Mouse (Mus musculus): ENCODE data around the gene Vezf1.
A peak's percentile ranks its signal among the peaks of the same experiment; 100 is the strongest.

Vezf1 gene

DNA sequence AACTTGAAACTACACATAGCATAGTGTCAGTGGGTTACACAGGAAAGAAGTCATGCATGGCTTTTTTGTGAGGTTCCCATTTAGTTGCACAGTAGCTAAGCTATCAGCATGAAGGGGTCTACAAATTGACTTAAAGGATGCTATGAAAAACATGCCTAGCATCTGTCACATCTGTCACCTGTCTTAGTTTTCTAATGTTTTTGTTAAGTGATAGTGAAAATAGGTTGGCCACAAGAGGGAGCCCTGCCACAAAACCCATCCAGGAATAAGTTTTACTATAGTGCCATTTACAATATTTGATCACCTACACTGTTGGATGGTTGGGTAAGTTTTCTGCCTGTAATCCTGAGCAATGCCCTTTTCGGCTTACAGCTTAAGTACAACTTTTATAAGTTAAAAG lies 13.5 kb upstream of the Vezf1 start:
- DNase-seq: no peak

DNA sequence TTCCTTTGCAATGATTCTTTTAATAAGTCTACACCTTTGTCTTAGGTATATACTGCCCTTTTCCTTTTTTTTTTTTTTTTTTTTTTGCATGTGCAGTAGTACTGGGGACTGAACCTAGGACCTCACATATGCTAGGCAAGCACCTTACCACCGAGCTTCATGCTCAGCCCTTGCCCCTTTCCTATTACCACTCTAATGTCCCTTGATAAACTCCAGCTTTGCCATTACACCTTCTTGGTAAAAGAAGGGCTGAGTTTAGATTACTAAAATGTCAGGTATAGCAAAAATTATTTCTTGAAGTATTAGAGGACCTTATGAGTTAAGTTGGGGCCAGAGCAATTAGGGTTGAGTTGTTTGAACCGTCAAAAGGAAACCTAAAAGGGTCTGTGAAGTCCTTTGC lies 12.3 kb upstream of the Vezf1 start:
- DNase-seq: no peak

DNA sequence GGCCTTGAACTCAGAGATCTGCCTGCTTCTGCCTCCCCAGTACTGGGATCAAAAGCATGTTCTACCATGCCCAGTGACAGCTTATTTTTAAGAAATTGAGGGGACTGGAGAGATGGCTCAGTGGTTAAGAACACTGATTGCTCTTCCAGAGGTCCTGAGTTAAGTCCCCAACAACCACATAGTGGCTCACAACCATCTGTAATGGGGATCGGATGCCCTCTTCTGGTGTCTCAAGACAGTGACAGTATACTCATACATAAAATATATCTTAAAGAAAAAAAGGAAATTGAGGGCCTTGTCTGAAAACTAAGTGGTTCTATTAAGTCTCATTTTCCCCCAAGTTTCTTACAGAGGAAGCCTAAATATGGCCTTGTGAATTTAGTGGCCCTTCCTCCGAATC lies 10.3 kb upstream of the Vezf1 start:
- no peak for DNase-seq

DNA sequence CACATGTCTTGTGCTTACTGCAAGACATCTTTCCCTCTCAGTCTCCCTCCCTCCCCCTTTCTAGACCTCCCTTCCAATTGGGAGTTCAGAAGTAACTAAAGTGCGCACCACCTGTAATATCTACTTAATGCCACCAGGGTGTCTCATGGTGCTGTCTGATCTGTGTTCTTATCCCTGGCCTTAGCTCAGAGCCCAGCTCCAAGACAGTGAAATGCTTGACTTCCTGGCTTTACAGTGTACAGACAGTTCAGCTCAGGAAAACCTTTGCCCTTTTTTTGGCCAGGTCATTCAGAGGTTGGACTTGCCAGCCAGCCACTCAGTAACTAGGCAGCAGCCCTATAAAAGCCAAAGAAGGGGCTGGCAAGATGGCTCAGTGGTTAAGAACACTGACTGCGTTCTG lies 8.9 kb upstream of the Vezf1 start:
- peak in 1 of 2 experiments; percentile 27 for DNase-seq

DNA sequence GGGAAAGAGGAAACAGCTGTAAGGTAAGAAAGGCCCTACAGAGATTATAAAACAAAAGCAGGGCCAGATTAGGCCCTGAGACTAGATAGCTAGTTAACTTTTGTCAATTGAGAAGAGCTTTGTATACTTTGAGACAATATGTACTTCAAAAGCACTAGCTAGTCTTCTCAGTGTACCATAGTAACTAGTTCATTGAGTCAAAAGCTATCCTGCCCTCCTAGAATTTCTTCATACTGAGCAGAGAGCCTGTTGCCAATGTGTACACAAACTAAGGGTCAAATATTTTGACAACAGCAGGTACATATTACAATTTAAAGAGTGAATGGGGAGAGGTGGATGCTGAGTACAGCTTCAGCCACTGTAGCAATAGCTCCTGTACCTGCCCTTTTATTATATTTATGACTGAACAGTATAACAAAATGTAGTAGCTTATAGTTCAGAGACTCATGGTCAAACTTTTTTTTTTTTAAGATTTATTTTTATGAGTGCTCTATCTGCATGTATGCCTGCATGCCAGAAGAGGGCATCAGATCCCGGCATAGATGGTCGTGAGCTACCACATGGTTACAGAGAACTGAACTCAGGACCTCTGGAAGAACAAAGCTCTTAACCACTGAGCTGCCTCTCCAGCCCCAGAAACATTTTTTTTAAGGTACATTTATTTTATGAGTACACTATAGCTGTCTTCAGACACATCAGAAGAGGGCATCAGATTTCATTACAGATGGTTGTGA lies 6.0 kb upstream of the Vezf1 start:
- DNase-seq: no peak

DNA sequence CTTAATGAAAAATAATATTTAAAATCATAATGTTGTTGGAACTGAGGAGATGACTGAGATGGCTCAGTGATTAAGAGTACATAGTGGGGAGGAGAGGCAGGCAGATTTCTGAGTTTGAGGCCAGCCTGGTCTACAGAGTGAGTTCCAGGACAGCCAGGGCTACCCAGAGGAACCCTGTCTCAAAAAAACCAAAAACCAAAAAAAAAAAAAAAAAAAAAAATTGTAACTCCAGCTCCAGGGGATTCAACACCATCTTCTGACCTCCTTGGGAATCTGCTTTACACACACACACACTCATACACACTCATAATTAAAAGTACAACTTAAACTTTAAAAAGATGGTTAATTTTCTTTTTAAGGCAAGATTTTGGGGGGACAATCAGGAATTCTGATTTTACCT lies 2.3 kb upstream of the Vezf1 start:
- DNase-seq: no peak

DNA sequence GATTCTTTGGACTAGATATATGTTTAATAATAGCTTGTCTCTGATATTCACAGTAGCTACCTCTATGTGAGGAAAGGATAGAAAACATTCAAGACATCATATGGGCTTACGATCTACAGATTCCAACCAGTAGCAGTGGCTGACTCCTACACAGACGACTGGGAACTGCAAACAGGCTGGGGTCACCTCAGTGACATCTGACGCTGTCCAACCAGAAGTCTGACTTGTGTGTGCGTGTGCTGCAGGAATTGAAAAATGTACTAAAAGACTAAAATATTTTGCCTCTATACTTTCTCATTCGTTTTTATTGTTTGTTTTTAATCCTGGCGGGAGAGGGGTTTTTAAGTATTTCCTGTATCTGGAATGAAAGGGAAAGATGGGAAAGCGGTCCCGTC lies 891 bp upstream of the Vezf1 start:
- DNase-seq: no peak

DNA sequence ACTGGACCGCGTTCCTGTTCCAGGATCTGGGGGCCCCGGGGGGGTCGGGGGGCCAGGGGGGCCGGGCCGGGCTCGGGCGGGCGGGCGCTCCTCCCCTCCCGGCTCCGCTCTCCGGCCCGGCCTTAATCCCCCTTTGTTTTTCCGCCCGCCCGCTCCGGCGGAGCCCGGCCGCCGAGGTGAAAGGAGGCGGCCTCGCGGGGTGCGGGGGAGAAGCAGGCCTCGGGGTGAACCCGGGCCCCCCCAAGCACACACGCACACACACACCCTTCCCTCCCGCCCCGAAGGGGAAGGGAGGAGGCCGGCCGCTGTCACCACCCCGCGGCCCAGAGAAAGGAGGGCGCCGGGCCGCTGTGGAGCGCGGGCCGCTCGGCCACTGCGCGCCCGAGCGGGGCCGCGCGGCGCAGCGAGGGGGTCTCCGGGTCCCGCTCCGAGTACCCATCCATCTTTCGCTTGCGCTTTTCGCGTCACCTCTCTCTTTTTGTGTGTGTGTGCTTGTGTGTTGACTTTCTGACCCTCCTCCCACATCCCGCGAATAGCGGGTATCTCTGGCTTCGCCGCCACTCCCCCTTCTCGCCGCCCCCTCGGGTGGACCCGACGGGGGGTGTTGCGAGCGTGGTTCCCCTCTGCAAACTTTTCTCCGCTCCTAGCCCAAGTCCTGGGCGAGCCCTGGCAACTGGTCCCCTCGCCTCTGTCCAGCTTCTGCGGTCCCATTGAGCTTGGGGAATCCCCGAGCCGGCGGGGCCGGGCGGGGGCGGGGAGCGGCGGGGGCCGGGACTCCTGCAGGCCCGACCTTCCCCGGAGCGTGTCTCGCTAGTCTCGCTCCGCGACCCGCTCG lies 549 bp downstream of the Vezf1 start:
- DNase-seq: peak; percentile 43 to 60

DNA sequence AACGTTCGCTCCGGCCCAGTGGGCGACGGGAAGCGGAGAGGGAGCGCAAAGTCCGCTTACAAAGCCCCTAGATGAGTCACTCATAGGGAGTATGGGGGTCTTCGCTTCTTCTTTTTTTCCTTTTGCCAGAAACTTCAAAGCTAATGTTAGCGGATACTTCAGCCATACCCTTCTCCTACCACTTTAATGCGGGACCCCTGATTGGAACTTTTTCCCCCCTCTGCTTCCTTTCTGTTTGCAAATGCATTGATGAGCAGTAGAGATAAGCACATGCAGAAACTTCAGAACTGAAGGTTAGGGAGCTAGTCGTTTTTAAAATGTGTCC lies 1.1 kb downstream of the Vezf1 start:
- DNase-seq: no peak

DNA sequence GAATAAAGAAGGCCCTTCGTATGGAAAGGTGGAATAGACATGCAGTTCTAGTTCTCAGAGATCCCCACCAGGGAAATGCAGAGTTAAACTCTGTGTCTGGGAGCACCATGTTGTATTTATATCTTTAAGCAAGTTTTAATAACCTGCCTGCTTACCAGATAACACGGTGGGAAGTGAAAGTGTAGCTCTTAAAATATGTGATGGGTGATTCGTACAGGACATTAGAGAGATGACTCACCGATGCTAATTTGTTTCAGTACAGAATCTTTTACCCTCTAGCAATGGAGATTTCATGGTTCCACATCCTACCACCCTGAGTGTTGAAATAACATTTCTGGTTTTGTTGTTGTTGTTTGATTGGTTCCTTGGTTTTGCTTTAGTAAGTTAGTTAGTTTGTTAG lies 2.3 kb downstream of the Vezf1 start:
- no peak for DNase-seq

DNA sequence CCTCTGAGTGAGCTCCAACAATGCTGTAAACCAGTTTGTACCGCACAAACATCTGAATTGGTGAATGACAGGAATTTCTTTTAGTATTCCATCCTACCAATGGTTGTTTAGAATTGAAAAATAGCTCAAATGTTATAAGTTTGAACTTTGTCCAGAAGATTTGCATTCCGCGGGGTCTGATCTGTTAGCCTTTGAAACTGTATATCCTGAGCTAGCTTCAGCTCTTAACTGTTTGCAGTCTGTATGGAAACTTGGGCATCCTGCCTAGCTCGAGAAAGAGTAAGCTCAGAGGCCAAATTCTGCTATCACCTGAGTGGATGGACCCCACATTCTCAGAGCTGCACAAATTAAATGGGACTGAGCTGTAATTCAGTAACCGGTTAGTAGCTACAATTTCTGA lies 3.0 kb downstream of the Vezf1 start:
- no peak for DNase-seq

DNA sequence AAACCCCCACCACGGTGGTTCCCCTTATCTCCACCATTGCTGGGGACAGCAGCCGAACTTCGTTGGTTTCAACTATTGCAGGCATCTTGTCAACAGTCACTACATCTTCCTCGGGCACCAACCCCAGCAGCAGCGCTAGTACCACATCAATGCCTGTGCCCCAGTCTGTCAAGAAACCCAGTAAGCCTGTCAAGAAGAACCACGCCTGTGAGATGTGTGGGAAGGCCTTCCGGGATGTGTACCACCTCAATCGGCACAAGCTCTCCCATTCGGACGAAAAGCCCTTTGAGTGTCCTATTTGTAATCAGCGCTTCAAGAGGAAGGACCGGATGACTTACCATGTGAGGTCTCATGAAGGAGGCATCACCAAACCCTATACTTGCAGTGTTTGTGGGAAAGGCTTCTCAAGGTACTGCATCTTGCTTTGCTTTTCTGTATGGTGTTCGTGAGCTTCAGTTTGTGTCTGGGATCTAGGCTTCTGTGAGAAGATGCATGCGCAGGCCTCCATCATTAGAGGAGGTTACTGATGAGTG lies 5.3 kb downstream of the Vezf1 start:
- DNase-seq: no peak

DNA sequence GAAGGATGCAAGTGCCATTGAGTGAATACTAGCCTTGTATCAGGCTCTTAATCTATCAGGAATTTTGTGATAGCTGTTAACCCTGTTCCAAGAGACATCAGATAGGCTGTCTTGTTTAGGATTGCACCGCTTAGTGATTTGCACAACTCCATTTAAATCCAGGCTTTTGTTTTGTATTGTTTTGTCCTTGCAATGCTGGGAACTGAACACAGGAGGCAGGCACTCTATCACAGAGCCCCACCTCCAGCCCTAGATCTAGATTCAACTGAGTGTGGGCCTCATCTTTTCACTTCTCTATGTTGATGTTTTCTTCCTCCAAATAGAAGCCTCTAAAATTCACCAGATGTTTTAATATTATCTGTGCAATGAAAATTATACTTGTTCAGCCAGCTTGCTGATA lies 7.6 kb downstream of the Vezf1 start:
- no peak for DNase-seq

DNA sequence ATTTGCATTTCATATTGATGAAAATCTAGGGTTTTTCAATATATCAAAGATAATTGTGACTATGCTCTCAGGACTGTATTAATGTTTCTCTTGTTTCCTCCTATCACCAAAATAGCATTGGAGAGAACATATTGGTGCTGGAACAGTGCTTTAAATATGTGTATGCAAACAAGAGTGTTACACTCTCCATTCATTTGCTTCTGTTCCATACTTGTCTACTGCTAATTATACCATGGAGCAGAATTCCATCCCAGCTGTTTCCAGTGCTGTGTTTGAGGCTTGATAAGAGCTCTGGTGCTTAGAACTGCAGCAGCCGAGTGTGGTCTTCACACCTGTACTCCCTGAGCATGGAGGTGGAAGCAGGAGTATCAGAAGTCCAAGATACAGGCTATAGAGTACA lies 8.3 kb downstream of the Vezf1 start:
- no peak for DNase-seq

DNA sequence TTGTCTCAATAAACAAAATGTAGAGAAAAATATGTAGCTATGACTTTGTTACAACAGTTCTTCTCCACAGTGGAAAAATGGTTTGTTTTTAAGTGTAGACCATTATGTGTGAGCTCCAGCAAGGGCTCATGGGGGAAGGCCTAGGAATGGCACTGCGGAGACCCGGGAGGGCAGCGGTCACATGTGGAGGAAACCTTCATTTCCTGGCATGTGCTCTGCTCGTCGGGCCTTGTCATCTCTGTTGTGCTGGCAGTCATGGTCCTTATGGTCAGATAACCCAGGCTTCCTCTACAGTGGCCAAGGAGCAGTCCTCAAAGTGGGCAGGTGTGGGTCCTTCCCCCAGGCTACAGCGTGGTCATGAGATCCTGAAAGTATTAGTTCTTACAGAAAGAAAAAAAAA lies 15.6 kb downstream of the Vezf1 start:
- no peak for DNase-seq

DNA sequence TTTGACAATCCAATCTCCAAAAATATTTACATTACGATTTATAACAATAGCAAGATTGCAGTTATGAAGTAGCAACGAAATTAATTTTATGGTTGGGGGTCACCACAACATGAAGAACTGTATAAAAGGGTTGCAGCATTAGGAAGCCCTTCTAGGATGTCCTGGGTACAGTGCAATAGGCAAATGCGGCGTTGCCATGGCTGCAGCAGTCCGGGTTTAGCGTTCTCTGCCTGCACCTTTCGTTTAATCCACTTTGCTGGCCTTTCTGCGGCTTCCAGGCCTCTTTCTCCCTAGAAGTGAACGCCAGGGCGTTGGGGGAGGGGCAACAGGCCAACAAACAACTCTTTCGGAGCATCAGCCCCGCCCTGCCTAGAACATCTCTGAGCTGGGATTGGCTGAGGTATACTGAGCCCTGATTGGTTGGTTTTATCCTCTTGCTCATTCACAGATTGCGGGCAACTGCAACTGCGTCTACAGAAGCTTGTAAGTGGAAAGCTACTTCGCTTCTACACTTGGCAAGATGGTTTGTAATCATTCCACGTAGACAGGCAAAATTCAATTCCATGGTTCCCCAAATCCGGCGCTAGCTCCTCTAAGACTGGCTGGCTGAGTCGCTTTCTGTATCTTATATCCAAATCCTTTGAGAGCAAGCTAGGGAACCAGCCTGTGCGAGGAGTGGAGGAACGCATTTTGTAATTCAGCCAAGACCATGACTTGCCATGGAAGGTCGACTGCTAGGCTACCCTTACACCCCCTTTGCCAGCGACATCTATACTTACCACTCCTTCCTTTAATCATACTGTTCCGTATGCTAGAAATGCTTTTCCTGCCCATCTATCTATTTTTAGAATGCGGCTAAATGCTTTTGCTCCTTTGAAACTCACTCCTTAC lies 18.9 kb downstream of the Vezf1 start:
- DNase-seq: peak; percentile 54 to 74

DNA sequence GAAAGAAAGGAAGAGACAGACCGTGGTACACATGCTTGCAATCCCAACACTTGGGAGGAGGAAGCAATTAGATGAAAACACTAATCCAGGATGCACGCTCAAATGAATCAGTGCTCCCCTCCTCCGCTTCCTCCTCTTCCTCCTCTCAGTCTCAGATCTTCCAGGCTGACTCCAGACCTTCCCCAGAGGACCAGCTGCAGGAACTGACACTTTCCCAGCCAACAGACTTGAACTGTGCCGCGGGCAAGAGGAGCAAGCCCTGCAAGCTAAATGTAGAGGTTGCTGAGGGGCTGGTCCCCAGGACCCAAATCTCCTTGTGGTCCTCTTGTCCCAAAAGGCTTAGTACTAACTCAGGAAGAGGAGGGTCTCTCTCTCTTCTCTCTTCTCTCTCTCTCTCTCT lies 21.1 kb downstream of the Vezf1 start:
- no peak for DNase-seq

DNA sequence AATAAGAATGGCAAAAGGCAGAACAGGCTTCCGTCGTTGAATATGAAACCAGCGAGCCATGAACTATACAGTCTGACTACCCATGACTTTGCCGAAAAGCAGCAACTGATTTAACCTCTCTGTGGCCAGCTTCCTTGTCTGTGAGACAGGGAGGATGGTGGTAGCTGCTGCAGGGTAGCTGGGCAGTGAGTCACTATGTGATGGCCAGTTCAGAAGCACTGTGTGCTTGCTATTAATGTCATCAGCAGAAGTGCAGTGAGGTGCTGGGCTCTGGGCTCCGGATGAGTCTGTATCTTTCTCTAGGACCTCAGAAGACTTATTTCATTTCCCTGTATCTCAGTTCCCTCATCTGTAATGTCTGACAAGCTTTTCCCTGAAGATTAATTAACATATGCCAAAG lies 22.2 kb downstream of the Vezf1 start:
- DNase-seq: no peak

DNA sequence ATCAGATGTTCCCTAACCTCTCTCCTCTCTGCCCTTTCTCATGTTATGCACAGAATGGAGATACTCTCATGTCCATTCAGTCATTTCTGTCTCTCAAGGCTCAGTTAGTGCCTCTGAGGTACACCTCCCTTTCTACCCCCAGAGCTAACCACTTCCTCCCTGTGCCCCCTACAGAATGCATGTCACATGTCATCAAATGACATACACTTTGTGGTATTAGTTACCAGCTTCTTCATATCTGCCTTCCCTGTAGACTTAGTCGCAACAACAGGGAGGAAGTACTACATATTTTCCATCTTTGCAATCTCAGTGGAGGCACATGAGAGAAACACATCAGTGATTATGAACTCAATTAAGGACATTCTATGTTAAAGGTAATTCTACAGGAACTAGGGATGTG lies 23.9 kb downstream of the Vezf1 start:
- peak in 1 of 2 experiments; percentile 34 for DNase-seq

DNA sequence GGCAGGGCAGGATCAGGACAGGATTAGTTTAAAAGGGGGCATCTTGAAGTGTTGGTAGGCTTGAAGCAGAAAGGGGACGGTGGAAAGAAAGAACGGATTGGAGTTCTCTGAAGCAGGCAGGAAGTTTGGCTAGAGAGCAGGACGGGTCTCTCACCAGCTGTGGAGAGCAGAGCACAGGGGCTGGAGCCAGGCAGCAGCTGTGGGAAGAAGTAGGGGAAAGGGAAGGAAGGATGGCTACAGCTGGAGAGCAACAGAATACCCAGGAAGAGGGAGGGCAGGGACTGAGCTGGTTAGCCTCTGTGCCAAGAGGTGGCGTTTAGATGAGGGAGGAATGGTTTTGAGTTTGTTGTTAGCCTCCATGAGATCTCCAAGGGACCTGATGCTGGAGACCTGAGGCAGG lies 29.1 kb downstream of the Vezf1 start:
- DNase-seq: no peak

DNA sequence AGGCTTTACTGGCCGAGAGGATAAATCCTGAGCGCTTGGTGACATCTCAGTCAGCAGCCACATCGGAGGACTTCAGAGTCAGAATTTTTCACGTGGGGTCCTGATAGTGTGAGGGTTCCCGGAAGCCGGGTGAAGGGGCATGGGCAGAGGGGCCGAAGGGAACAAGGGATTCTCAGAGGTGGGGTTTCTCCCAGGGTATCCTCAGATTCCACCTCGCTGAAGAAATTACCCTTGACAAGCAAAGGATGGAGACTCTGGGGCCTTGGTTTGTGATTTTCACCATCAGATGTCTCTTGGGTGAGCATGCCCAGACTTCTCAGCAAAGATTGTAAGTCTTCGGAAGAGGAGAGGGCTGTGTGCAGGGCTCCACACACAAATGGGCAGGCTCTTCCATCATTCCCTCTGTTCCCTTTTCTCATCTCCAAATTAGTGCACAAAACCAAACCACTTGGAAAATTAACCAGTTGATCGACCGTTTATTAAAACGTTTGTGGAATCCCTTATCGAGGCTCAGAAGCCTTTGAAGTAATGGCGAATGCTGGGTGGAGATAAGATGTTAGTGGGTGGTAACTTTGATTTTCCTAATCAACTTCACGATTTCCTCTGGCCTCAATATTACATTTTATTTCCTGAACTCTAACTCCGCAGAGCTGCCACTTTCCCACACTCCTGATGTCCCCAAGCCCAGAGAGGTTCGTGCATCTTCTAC lies 30.1 kb downstream of the Vezf1 start, which contains the start of gene Cuedc1:
Cuedc1 (plus strand) TSS at position 38 of the 709 bp plus-strand sequence.
- DNase-seq: no peak

DNA sequence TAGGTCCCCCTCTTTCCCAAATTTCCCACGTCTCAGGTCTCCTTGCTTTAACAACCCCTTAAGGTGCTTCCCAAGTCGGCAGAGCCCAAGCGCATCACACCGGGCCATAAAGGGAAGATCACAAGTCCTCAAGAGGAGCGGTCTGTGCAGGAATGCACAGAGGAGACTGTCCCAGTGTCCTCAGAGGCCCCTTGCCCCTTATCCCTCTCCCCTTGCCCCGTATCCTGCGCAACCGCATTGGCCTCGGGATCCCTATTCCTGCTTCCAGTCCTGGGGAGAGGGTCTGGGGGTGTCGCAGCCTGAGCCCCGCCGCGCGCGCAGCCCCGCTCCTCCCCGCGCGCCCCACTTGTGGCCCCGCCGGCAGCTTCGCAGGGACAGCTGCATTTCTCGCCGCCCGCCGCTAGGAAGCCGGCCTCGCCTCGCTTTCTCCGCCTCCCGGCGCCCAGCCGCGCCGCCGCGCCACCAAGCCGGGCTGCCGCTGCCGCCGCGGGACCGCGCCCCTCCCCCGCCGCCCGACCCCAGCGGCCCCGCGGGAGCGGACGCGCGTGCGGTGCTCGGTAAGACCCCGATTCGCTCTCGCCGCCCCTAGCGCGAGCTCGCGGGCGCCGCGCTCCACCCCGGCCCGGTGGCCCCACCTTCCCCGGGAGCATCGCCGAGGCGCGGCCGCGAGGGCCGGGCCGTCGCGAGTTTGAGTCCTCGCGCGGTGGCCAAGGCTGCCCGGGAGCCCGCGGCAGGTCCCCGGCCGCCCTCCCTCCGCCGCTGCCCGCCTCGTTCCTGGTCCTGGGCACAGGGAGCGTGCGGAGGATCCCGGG lies 30.9 kb downstream of the Vezf1 start:
- DNase-seq: peak; percentile 57 to 58
